Mouse (Mus musculus): ENCODE measurements at regions not wholly inside any gene's neighbourhood (a gene's known extent, or its start where the extent isn't known, plus 50 kb on each side); places are given as distances from the start of the nearest gene placed in this dataset.
A peak's percentile ranks its signal among the peaks of the same experiment; 100 is the strongest.

DNA sequence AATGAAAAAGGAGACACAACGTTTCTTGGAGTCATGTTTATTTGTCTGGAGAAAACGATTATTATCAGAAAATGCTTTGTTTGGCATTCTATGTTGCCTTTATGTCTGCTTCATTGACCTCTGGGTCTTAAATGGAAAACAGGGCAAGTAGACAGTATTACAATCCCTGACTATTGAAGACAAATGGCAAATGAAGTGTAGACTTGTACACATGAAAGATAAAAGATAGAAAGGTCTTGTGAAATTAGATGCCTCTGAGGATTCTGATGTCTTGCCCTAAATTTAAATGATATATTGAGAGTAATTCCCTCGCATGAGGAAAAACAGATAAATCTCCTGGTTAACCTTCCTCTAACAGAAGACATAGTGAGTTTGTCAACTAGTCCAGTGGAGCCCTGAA is 1186.7 kb downstream of the Slitrk1 start:
- no peak for DNase-seq

DNA sequence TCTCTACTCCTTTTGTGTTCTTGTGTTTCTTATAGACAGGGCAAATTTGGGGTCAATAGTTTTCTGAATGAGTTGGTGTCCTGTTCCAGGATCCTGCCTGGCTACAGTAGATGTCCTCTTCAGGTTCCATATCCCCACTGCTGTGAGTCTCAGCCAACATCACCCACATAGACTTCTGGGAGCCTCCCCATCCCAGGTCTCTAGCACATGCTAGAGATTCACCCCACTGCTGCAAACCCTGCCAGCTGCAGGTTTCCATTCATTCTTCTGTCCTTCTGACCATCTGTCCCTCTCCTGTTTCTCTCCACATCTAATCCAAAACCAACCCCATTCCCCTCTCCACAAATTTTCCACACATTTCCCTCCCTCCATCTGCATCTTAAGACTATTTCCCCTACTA is 1225.6 kb downstream of the Slitrk1 start:
- no peak for DNase-seq

DNA sequence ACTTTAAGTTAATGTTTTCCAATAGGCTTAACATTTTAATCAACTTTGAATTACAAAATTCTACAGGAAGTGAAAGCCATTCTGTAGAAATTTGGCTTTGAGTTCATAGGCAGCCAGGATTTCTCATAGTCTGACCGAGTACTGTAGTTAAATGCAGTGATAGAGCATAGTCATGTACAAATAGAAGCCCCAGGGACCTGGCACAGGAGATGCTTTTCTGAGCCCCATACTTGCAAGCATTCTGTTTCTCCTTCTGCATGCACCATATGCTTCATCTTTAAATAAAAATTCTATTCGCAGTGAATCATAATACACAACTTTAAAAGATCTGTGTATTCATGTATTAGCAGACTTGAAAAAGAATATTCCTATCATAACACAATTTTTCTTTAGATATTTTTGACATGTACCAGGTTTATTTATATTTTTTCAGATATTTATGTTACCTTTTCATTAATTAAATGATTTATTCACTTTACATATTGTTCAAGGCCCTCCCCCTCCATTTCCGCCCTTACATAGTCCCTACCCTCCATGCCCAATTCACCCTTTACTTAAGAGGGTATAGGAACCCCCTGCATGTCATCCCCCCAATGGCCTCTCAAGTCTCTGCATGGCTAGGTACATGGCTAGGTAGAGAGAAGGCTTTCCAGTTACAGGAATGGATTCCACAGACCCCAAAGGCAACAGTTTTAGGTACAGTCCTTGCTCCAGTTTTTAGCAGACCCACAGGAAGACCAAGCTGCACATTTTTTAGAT is 1226.5 kb downstream of the Slitrk1 start:
- DNase-seq = peak; percentile 8

DNA sequence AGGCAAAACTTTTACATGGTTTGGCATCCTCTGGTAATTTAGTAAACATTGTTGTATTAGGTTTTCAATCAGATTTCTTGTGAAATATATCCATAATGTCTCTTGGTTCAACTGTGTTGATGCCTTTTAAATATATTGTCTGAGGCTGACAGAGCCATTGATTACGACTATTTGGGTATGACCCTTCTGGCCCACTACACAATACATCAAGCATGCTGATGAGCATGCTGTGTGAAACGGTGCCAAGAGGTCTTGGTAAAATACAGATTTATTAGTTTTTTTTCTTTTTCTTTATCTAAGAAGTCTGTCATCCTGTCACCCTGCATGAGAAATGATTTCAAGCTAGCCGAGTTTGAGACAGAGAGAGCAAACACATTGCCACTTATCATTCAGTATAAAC is 1257.4 kb downstream of the Slitrk1 start:
- DNase-seq = no peak

DNA sequence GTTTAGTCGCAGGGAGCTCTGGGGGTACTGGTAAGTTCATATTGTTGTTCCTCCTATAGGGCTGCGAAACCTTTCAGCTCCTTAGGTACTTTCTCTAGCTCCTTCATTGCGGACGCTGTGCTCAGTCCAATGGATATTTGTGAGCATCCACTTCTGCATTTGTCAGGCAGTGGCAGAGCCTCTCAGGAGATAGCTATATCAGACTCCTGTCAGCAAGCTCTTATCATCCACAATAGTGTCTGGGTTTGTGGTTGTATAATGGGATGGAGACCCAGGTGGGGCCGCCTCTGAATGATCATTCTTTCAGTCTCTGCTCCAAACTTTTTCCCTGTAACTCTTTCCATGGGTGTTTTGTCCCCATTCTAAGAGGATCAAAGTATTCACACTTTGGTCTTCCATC is 1298.5 kb downstream of the Slitrk1 start:
- no peak for DNase-seq

DNA sequence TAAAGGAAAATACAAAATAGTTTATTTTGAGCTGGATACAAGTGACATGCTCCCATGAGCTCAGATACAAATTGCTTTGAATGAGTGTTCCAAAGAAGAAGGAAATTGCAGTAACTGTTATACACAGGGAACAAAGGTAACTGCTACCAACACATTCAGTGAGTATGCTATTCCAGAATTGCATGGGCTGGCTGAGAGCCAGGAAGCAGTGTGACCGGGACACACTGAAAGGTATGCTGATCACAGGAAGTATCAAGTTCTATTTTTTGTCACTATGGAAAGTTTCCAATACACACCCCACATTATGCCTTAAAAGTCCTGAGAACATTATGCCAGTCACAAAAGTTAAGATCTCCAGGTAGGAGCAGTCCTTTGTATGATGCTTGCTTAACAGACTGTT is 1299.6 kb downstream of the Slitrk1 start:
- DNase-seq = no peak

DNA sequence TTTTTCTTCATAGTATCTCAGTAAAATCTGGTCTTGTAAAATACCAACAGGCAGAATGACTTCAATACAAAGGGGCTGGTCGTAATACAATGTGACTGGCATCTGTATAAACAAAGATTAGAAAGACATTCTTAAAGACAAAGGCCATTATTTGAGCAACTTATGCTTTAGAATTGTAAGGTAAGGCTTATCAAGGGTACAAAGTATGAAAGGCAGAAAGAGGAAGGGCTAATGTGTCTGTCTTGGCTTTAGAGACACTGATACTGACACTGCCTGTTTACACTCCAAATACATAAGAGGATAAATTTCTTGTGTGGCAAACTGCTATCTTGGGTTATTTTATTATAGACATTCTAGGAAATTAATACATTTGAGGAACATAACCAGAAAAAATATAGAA is 1310.8 kb downstream of the Slitrk1 start:
- DNase-seq = no peak

DNA sequence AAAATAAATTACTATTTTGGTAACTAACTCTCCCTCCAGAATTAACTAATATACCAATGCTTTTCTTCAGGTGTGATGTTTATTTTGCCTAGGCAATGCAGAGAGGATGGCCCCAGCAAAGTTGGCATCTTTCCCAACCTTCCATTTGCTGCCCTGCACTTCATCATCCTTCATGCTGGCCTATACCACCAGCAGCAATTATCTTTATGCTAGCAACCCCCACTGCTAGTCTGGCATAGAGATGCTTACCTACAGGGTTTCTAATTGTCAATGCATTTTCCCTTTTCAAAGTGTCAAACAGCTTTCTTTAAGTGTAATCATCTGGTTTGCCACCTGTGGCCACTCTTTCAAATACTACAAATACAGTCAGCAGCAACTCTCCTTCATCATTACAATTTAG is 1327.2 kb downstream of the Slitrk1 start:
- DNase-seq = no peak

DNA sequence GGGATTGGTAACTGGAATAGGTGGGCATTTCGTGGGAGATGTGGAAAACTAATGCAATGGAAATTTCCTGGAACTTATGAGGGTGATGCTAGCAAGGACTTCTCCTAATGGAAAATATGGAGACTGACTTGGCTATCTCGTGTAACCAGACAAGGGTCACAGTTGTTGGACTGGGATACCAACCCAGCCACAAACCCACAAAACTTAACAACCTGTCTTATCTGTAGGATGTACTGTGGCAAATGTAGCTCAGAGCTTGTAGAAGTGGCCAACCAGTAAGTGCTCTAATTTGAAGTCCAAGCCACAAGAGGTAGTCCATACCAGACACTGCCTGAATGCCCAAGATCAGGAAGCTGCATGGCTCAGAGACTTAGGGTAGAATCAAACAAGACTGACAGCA is 1329.7 kb downstream of the Slitrk1 start:
- DNase-seq = no peak

DNA sequence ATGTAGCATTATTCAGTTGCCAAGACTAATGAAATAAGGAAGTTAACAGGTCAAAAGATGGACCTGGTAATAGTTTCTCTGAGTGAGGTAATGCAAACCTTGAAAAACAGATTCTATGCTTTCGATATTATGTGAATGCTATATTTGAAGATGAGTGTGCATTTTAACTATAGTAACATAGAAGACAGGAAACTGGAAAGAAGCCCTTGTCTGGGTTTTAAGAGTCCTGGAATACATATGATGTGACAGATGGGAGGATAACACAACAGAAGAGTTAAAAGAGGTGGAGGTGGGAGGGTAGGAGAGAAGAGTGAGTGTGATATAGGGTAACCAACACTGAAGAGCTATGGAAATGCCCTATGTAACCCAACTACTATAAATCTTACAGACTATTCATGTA is 1343.3 kb downstream of the Slitrk1 start:
- no peak for DNase-seq

DNA sequence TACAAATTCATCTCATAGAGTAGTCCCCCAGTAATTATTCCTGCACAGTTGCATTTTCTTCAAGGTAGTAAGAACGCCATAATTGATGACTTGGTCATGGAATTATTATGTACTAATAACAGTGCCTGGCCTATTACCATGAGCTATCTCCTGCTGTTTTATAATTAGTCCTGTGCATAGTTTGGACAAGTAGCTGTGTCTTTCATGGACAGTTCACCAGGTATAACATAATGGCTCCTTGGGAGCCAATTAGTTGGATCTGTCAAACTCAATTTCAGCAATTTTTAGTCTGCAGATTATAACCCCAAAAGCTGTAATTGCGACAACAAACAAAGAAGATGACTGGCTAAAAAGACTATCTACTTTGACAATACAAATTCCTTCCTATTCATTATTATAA is 1345.5 kb downstream of the Slitrk1 start:
- no peak for DNase-seq

Measured in right cerebral cortex, postnatal 4 days (tissue).